Mouse (Mus musculus): ENCODE results near the gene Trappc1. TPM values are rescaled to one million over a fixed set of nuclear protein-coding genes. Genes with fewer than 3 reads are reported as not detected.

The Trappc1 gene
- polyA plus RNA-seq, 1 experiment from 2014 or later, result 109 TPM

- Histone ChIP-seq H3K4me1 (ENCODE audit: insufficient read depth, low read depth, low read length) (peaks cover 5% of the 10 kb centered on the region), H3K4me2 (replicated peaks; ENCODE audit: low read depth, low read length) (no peak overlapping the region; the same call in 1 of the 2 replicates), H3K27me3 (replicated peaks; ENCODE audit: insufficient read depth, low read length) (no peaks in the 10 kb centered on the region), H3K4me3 (ENCODE audit: low read depth, low read length) (no peak overlapping the region), H3K27ac (ENCODE audit: low read length) (peak overlapping the region; percentile 54; the same call in 1 of the 2 replicates), H3K9me3 (ENCODE audit: low read length) (no peaks in the 10 kb centered on the region), H3K36me3 (ENCODE audit: insufficient read depth, low read length) (no peaks in the 10 kb centered on the region), H3K9ac (replicated peaks; ENCODE audit: low read depth) (no peak overlapping the region; the same call in 1 of the 2 replicates)
- WGBS, result 28% methylated on average over 8 of the region's 8 CpGs
- TF ChIP-seq CTCF (IDR thresholded peaks at IDR 0.05) (no peak), EP300 (IDR thresholded peaks at IDR 0.05) (no peak)
- ATAC-seq, result no peak
- DNase-seq (ENCODE audit: low spot score), result no peak
These were observed 9.0 kb downstream of the Trappc1 start for GRCm38 (mm10) chr11:69332713-69333253.

- Histone ChIP-seq H3K9ac (replicated peaks; ENCODE audit: low read depth) (no peak overlapping the region), H3K9me3 (ENCODE audit: low read length) (no peaks in the 10 kb centered on the region), H3K4me2 (replicated peaks; ENCODE audit: low read depth, low read length) (no peak overlapping the region), H3K4me1 (ENCODE audit: insufficient read depth, low read depth, low read length) (peaks cover 5% of the 10 kb centered on the region), H3K36me3 (ENCODE audit: insufficient read depth, low read length) (no peaks in the 10 kb centered on the region), H3K27me3 (replicated peaks; ENCODE audit: insufficient read depth, low read length) (no peaks in the 10 kb centered on the region), H3K27ac (ENCODE audit: low read length) (no peak overlapping the region), H3K4me3 (ENCODE audit: low read depth, low read length) (no peak overlapping the region)
- TF ChIP-seq EP300 (IDR thresholded peaks at IDR 0.05) (no peak), CTCF (IDR thresholded peaks at IDR 0.05) (peak; percentile 53)
- ATAC-seq (no peak), DNase-seq (ENCODE audit: low spot score) (peak; percentile 51)
- WGBS, result 58% methylated on average over 3 of the region's 3 CpGs
These were observed 10.1 kb downstream of the Trappc1 start for GRCm38 (mm10) chr11:69333922-69334321.

GRCm38 (mm10) chr11:69334796-69335195 is 11.0 kb downstream of the Trappc1 start:
- ATAC-seq (no peak), DNase-seq (ENCODE audit: low spot score) (no peak)
- Histone ChIP-seq H3K4me3 (ENCODE audit: low read depth, low read length) (no peak overlapping the region), H3K9ac (replicated peaks; ENCODE audit: low read depth) (no peak overlapping the region), H3K36me3 (ENCODE audit: insufficient read depth, low read length) (no peaks in the 10 kb centered on the region), H3K27me3 (replicated peaks; ENCODE audit: insufficient read depth, low read length) (no peaks in the 10 kb centered on the region), H3K9me3 (ENCODE audit: low read length) (no peaks in the 10 kb centered on the region), H3K4me1 (ENCODE audit: insufficient read depth, low read depth, low read length) (peaks cover 5% of the 10 kb centered on the region), H3K27ac (ENCODE audit: low read length) (no peak overlapping the region), H3K4me2 (replicated peaks; ENCODE audit: low read depth, low read length) (no peak overlapping the region)
- WGBS, result 46% methylated on average over 4 of the region's 4 CpGs
- TF ChIP-seq EP300 (IDR thresholded peaks at IDR 0.05) (no peak), CTCF (IDR thresholded peaks at IDR 0.05) (no peak)

- 2% methylated on average over 93 of the region's 99 CpGs for WGBS
- H3K4me2 ChIP-seq (replicated peaks; ENCODE audit: low read depth, low read length), result peak within 1 kb of the TSS; percentile 73
- H3K36me3 ChIP-seq (ENCODE audit: insufficient read depth, low read length), result 0 out of 2 replicates have a peak, but pooled peaks cover 5% of the 10 kb centered on the region
- no peaks in the 10 kb centered on the region for H3K9me3 ChIP-seq (ENCODE audit: low read length)
- H3K27me3 ChIP-seq (replicated peaks; ENCODE audit: insufficient read depth, low read length), result no peaks in the 10 kb centered on the region
- no peak for TF ChIP-seq CTCF (IDR thresholded peaks at IDR 0.05)
- TF ChIP-seq EP300 (IDR thresholded peaks at IDR 0.05), result no peak
- peak within 1 kb of the TSS; percentile 57 for H3K27ac ChIP-seq (ENCODE audit: low read length)
- H3K4me1 ChIP-seq (ENCODE audit: insufficient read depth, low read depth, low read length), result peaks cover 8% of the 10 kb centered on the region
- peak within 1 kb of the TSS; percentile 50 for H3K4me3 ChIP-seq (ENCODE audit: low read depth, low read length)
- DNase-seq (ENCODE audit: low spot score), result peak; percentile 62
- peak; percentile 92 for ATAC-seq
- H3K9ac ChIP-seq (replicated peaks; ENCODE audit: low read depth), result peak within 1 kb of the TSS; percentile 34
These were observed 16.7 kb downstream of the Trappc1 start, which contains the start of gene Rnf227 for GRCm38 (mm10) chr11:69340161-69341131. TSS of gene Rnf227 (plus strand) at chr11:69340461.

GRCm38 (mm10) chr11:69346441-69346840 is 22.7 kb downstream of the Trappc1 start:
- Histone ChIP-seq H3K27me3 (replicated peaks; ENCODE audit: insufficient read depth, low read length) (no peaks in the 10 kb centered on the region), H3K36me3 (ENCODE audit: insufficient read depth, low read length) (peaks cover 47% of the 10 kb centered on the region; the same call in 1 of the 2 replicates), H3K4me2 (replicated peaks; ENCODE audit: low read depth, low read length) (no peak overlapping the region), H3K4me1 (ENCODE audit: insufficient read depth, low read depth, low read length) (no peaks in the 10 kb centered on the region), H3K9ac (replicated peaks; ENCODE audit: low read depth) (no peak overlapping the region), H3K4me3 (ENCODE audit: low read depth, low read length) (no peak overlapping the region), H3K9me3 (ENCODE audit: low read length) (no peaks in the 10 kb centered on the region), H3K27ac (ENCODE audit: low read length) (no peak overlapping the region)
- no peak for ATAC-seq
- no peak for DNase-seq (ENCODE audit: low spot score)
- TF ChIP-seq EP300 (IDR thresholded peaks at IDR 0.05) (no peak), CTCF (IDR thresholded peaks at IDR 0.05) (no peak)
- 84% methylated on average over 26 of the region's 26 CpGs for WGBS

GRCm38 (mm10) chr11:69356544-69356943 is 32.8 kb downstream of the Trappc1 start:
- WGBS, result 87% methylated on average over 5 of the region's 5 CpGs
- no peaks in the 10 kb centered on the region for H3K4me1 ChIP-seq (ENCODE audit: insufficient read depth, low read depth, low read length)
- no peak overlapping the region for H3K4me3 ChIP-seq (ENCODE audit: low read depth, low read length)
- no peak overlapping the region for H3K27ac ChIP-seq (ENCODE audit: low read length)
- TF ChIP-seq EP300 (IDR thresholded peaks at IDR 0.05) (no peak), CTCF (IDR thresholded peaks at IDR 0.05) (no peak)
- no peak for DNase-seq (ENCODE audit: low spot score)
- H3K36me3 ChIP-seq (ENCODE audit: insufficient read depth, low read length), result peaks cover 73% of the 10 kb centered on the region
- ATAC-seq, result no peak
- no peaks in the 10 kb centered on the region for H3K27me3 ChIP-seq (replicated peaks; ENCODE audit: insufficient read depth, low read length)
- no peak overlapping the region for H3K4me2 ChIP-seq (replicated peaks; ENCODE audit: low read depth, low read length)
- H3K9me3 ChIP-seq (ENCODE audit: low read length), result no peaks in the 10 kb centered on the region
- H3K9ac ChIP-seq (replicated peaks; ENCODE audit: low read depth), result no peak overlapping the region
